Mouse (Mus musculus): Measurements from ENCODE around the gene Slc38a3. TPM values are rescaled to one million over a fixed set of nuclear protein-coding genes. Genes with fewer than 3 reads are reported as not detected.

Gene Slc38a3
- polyA plus RNA-seq, 1 experiment from 2014 or later, result 32.9 TPM

DNA sequence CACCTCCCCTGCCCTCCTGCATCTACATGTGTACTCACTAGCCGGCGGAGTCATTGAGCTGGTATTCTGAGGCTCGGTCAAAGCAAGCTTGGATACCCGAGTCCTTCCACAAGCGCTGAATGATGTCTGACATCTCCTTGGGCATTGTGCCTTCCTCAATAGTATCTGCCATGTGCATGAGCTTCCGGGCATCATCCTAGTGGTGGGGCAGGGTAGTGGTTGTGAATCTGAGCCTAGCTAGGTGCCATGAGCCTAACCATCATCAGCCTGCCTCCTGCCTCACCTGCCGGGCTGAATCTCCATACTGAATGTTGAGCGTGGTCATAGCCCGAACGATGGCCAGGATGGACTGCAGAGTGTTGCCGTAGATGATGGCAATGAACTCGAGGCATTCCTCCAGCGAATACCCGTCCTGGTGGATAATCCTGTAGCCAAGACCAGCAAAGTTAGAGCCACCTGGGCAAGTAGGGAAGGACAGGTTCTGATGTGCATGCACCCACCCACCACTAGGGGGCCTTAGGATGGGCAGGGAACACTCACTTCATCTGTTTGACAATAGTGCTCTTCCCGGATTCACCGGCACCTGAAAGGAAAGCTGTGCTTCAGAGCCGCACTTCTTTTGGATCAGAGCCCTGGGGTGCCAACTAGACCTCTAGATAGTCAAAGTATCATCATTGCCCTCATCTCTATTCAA lies 7.9 kb upstream of the Slc38a3 start:
- Histone ChIP-seq H3K36me3 (ENCODE audit: control insufficient read depth, insufficient read depth, low read length) (0 out of 2 replicates have a peak, but pooled peaks cover 3% of the 10 kb centered on the region), H3K9ac (ENCODE audit: low read length) (no peak overlapping the region), H3K27me3 (replicated peaks; ENCODE audit: control insufficient read depth, insufficient read depth, low read length) (peaks cover 24% of the 10 kb centered on the region), H3K9me3 (replicated peaks; ENCODE audit: control insufficient read depth, low read length) (no peaks in the 10 kb centered on the region), H3K4me1 (ENCODE audit: control insufficient read depth, insufficient read depth, low read length) (peaks cover 3% of the 10 kb centered on the region), H3K4me2 (ENCODE audit: low read length) (no peak overlapping the region; the same call in 1 of the 2 replicates), H3K4me3 (ENCODE audit: low read depth, low read length) (no peak overlapping the region), H3K27ac (ENCODE audit: low read depth, low read length) (no peak overlapping the region)
- DNase-seq (ENCODE audit: low spot score), result peak; percentile 59
- 24% methylated on average over 17 of the region's 17 CpGs for whole genome bisulfite sequencing
- ATAC-seq, result no peak; the same call in 1 of the 2 replicates

DNA sequence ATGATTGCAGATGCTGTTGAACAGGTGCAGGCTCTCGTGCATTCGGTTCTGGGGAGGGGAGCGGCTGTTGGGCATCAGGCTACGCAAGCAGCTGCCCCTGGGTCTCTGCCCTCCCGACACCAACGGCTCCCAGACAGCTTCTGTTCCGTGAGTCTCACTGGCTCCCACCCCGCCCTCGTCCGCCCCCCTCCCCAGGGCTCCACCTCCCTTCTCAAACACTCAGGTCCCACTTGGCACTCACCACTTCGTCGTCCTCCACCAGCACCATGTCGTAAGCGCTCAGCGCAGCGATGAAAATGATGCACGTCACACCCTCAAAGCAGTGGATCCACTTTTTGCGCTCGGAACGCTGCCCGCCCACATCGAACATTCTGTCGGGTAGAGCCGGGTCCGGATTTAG lies 7.0 kb upstream of the Slc38a3 start:
- Histone ChIP-seq H3K36me3 (ENCODE audit: control insufficient read depth, insufficient read depth, low read length) (no peaks in the 10 kb centered on the region), H3K4me2 (ENCODE audit: low read length) (peak overlapping the region; percentile 71), H3K9me3 (replicated peaks; ENCODE audit: control insufficient read depth, low read length) (no peaks in the 10 kb centered on the region), H3K9ac (ENCODE audit: low read length) (peak overlapping the region; percentile 58), H3K27me3 (replicated peaks; ENCODE audit: control insufficient read depth, insufficient read depth, low read length) (peaks cover 24% of the 10 kb centered on the region), H3K27ac (ENCODE audit: low read depth, low read length) (no peak overlapping the region), H3K4me1 (ENCODE audit: control insufficient read depth, insufficient read depth, low read length) (peaks cover 3% of the 10 kb centered on the region), H3K4me3 (ENCODE audit: low read depth, low read length) (peak overlapping the region; percentile 27)
- peak; percentile 39 for DNase-seq (ENCODE audit: low spot score)
- peak; percentile 43 for ATAC-seq
- WGBS, result under 1% methylated on average over 25 of the region's 25 CpGs

DNA sequence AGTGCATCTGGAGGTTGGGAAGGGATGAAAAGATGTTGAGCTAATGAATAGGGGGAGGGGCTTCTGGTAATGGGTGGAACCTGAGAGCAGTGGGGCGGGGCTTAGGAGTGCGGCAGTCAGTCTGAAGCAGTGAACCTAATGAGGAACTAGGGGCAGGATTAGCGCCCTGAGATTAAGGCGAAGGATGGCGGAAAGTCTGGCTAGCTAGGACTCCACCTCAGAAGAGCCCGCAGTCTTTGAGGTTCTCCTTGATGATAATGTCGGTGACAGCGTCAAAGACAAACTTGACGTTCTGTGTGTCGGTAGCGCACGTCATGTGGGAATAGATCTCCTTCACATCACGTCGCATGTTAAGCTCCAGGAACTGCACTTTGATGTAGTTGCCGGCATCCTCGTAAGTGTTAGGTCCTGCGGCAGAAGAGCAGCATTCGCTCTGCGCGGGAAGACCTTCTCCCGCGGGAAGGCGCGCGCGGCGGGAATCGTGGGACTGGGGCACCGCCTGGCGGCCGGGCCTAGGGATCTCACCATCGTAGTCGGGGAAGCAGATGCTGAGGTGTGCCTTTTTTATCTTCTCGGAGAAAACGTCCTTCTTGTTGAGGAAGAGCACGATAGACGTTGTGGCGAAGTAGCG lies 6.5 kb upstream of the Slc38a3 start:
- peaks cover 24% of the 10 kb centered on the region for H3K27me3 ChIP-seq (replicated peaks; ENCODE audit: control insufficient read depth, insufficient read depth, low read length)
- under 1% methylated on average over 39 of the region's 39 CpGs for WGBS
- DNase-seq (ENCODE audit: low spot score), result peak; percentile 82

DNA sequence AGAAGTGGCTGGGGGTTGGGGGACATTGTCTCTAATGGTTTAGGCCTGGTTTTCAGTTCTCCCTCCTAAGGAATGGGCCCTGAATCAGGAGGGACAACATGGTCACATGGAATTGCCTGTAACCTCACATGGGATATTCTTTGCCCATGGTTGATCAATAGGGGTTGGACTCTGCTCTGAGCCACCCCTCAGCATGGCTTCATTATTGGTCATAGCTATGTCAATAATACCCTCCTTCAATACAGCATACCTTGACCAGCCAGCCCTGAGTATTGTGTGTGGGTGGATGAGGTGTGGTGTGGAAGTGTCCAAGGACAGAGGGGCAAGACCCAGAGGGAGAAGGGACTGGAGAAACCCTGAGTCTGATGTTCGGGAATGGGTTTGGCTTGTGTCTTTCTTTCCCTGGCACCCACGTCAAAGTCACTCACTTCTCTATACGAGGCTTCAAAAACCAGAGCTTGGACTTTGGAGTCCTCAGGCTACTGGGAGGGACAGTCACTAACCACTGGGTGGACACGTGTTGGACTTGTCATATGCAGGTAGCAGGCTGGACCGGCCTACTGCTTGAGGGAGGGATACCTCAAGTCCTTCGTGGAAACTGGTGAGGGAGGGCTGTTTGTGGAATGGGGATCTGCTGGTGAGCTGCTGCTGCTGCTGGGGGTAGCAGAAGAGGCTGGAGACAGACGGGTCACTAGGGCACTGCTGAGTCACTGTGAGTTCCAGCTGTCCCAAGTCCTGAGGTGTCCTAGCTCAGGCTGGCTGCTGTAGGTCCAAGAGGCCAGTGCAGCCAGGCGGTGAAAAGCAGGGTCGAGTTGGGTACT lies 5.5 kb upstream of the Slc38a3 start:
- Histone ChIP-seq H3K36me3 (ENCODE audit: control insufficient read depth, insufficient read depth, low read length) (no peaks in the 10 kb centered on the region), H3K27ac (ENCODE audit: low read depth, low read length) (no peak overlapping the region), H3K4me1 (ENCODE audit: control insufficient read depth, insufficient read depth, low read length) (peaks cover 3% of the 10 kb centered on the region), H3K9ac (ENCODE audit: low read length) (no peak overlapping the region), H3K27me3 (replicated peaks; ENCODE audit: control insufficient read depth, insufficient read depth, low read length) (peaks cover 24% of the 10 kb centered on the region), H3K9me3 (replicated peaks; ENCODE audit: control insufficient read depth, low read length) (no peaks in the 10 kb centered on the region), H3K4me3 (ENCODE audit: low read depth, low read length) (no peak overlapping the region), H3K4me2 (ENCODE audit: low read length) (no peak overlapping the region)
- ATAC-seq (no peak), DNase-seq (ENCODE audit: low spot score) (no peak)
- WGBS, result 55% methylated on average over 9 of the region's 9 CpGs

More for the DNA sequence above, 6.5 kb upstream of the Slc38a3 start:
- peak overlapping the region; percentile 27 for H3K4me3 ChIP-seq (ENCODE audit: low read depth, low read length)
- H3K36me3 ChIP-seq (ENCODE audit: control insufficient read depth, insufficient read depth, low read length), result no peaks in the 10 kb centered on the region
- H3K27ac ChIP-seq (ENCODE audit: low read depth, low read length), result no peak overlapping the region
- H3K9ac ChIP-seq (ENCODE audit: low read length), result peak overlapping the region; percentile 58
- no peaks in the 10 kb centered on the region for H3K9me3 ChIP-seq (replicated peaks; ENCODE audit: control insufficient read depth, low read length)
- H3K4me2 ChIP-seq (ENCODE audit: low read length), result peak overlapping the region; percentile 71
- peaks cover 3% of the 10 kb centered on the region for H3K4me1 ChIP-seq (ENCODE audit: control insufficient read depth, insufficient read depth, low read length)
- ATAC-seq, result peak; percentile 77

DNA sequence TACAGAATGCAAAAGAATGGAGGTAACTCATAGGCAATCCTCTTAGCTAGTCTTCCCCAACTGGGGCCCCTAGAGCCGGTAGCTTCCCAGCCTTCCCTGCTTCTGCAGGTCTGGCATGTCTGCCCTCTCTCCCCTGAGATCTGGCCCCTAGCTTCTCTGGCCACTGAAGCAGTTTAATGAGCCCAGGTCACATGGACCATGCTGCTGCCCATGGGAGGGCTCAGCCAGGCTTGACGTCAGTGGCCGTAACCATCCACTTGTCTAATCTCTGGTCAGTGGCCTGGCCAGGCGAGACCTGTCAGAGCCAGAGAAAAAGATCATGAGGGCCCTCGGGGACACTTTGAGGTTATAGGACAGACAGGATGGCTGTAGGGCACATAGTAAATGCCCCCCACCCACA lies 929 bp upstream of the Slc38a3 start:
- Histone ChIP-seq H3K4me2 (ENCODE audit: low read length) (no peak overlapping the region), H3K4me3 (ENCODE audit: low read depth, low read length) (no peak overlapping the region), H3K4me1 (ENCODE audit: control insufficient read depth, insufficient read depth, low read length) (peaks cover 10% of the 10 kb centered on the region), H3K36me3 (ENCODE audit: control insufficient read depth, insufficient read depth, low read length) (no peaks in the 10 kb centered on the region), H3K27ac (ENCODE audit: low read depth, low read length) (no peak overlapping the region), H3K9me3 (replicated peaks; ENCODE audit: control insufficient read depth, low read length) (no peaks in the 10 kb centered on the region), H3K9ac (ENCODE audit: low read length) (no peak overlapping the region), H3K27me3 (replicated peaks; ENCODE audit: control insufficient read depth, insufficient read depth, low read length) (peaks cover 13% of the 10 kb centered on the region)
- ATAC-seq (no peak), DNase-seq (ENCODE audit: low spot score) (no peak)
- WGBS, result 69% methylated on average over 5 of the region's 5 CpGs

DNA sequence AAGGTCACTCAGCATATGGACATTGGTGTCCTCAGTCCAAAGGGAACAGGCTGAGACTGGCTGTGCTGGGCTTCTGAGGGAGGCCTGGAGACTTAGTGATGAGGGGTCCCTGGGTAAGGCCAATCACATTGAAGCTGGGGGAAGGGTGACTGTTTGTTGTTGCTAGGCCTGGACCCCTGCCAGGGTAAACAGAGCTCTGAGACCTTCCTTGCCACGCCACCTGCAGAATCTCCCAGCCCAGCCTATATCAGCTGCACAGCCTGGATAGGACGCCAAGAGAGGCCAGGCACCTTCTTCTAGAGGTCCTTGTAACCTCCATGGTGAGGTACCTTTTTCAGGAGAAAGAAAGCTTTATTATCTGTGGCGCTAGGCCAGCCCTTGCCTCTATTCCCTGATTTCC lies 414 bp downstream of the Slc38a3 start:
- Histone ChIP-seq H3K27me3 (replicated peaks; ENCODE audit: control insufficient read depth, insufficient read depth, low read length) (peaks cover 8% of the 10 kb centered on the region), H3K4me1 (ENCODE audit: control insufficient read depth, insufficient read depth, low read length) (peaks cover 10% of the 10 kb centered on the region), H3K36me3 (ENCODE audit: control insufficient read depth, insufficient read depth, low read length) (no peaks in the 10 kb centered on the region), H3K4me3 (ENCODE audit: low read depth, low read length) (no peak overlapping the region), H3K27ac (ENCODE audit: low read depth, low read length) (no peak overlapping the region), H3K4me2 (ENCODE audit: low read length) (no peak overlapping the region), H3K9ac (ENCODE audit: low read length) (no peak overlapping the region), H3K9me3 (replicated peaks; ENCODE audit: control insufficient read depth, low read length) (no peaks in the 10 kb centered on the region)
- ATAC-seq (no peak), DNase-seq (ENCODE audit: low spot score) (no peak)
- WGBS, result 67% methylated on average over 3 of the region's 3 CpGs

DNA sequence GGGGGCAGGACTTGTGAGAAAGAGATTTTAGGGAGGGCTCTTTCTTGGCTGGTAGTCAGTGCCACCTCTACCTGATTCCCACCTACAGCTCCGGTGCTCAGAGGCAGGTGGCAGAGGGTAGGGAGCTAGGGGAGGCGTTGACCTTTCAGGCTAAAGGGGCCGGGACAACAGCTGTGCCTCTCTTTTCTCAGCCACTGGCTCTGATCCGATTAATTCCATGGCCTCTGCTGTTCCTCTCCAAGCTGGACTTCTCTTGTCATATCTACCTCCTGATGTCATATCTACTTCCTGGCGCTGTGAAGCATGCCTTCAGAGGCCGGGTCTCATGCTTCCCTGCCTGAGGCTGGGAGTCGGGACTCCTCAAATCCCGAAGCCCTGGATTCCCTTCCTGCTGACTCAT lies 1.3 kb downstream of the Slc38a3 start:
- H3K36me3 ChIP-seq (ENCODE audit: control insufficient read depth, insufficient read depth, low read length), result no peaks in the 10 kb centered on the region
- H3K27ac ChIP-seq (ENCODE audit: low read depth, low read length), result no peak overlapping the region
- WGBS, result 42% methylated on average over 8 of the region's 8 CpGs
- no peaks in the 10 kb centered on the region for H3K9me3 ChIP-seq (replicated peaks; ENCODE audit: control insufficient read depth, low read length)
- peaks cover 8% of the 10 kb centered on the region for H3K27me3 ChIP-seq (replicated peaks; ENCODE audit: control insufficient read depth, insufficient read depth, low read length)
- DNase-seq (ENCODE audit: low spot score), result no peak
- ATAC-seq, result no peak
- H3K4me3 ChIP-seq (ENCODE audit: low read depth, low read length), result no peak overlapping the region
- H3K9ac ChIP-seq (ENCODE audit: low read length), result no peak overlapping the region
- peaks cover 16% of the 10 kb centered on the region for H3K4me1 ChIP-seq (ENCODE audit: control insufficient read depth, insufficient read depth, low read length)
- no peak overlapping the region for H3K4me2 ChIP-seq (ENCODE audit: low read length)

DNA sequence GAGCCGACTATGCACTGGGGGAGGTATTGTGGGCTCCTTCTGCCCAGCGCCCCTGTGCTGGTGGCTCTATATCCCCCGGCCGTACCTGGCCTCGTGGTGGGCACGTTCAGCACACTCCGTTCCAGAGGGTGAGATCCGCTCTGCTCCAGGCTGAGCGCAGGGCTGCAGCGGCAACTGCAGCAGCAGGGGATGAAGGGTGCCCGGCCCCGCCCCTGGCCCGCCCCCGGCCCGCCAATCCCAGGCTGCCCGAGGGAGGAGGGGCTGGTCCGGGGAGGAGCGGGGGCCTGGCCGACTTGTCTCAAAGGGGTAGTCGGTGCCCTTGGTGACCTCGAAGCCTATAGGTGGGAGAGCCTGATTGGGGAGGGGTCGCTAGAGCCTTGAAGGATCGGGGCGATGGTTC lies 2.1 kb downstream of the Slc38a3 start:
- H3K4me1 ChIP-seq (ENCODE audit: control insufficient read depth, insufficient read depth, low read length), result peaks cover 16% of the 10 kb centered on the region
- WGBS, result under 1% methylated on average over 24 of the region's 24 CpGs
- peak overlapping the region; percentile 56 for H3K9ac ChIP-seq (ENCODE audit: low read length)

More for the DNA sequence above, 2.1 kb downstream of the Slc38a3 start:
- Histone ChIP-seq H3K27ac (ENCODE audit: low read depth, low read length) (no peak overlapping the region), H3K4me2 (ENCODE audit: low read length) (peak overlapping the region; percentile 85), H3K9me3 (replicated peaks; ENCODE audit: control insufficient read depth, low read length) (no peaks in the 10 kb centered on the region), H3K27me3 (replicated peaks; ENCODE audit: control insufficient read depth, insufficient read depth, low read length) (peaks cover 8% of the 10 kb centered on the region), H3K4me3 (ENCODE audit: low read depth, low read length) (peak overlapping the region; percentile 38), H3K36me3 (ENCODE audit: control insufficient read depth, insufficient read depth, low read length) (no peaks in the 10 kb centered on the region)
- DNase-seq (ENCODE audit: low spot score) (peak; percentile 71), ATAC-seq (peak; percentile 93)
